Mouse (Mus musculus): ENCODE measurements around the gene Srrm4. TPM values are rescaled to one million over a fixed set of nuclear protein-coding genes. Genes with fewer than 3 reads are reported as not detected.

Gene Srrm4
- 30.4 and 39.5 TPM in 2 replicates for polyA plus RNA-seq (2012; rRNA removed)

DNA sequence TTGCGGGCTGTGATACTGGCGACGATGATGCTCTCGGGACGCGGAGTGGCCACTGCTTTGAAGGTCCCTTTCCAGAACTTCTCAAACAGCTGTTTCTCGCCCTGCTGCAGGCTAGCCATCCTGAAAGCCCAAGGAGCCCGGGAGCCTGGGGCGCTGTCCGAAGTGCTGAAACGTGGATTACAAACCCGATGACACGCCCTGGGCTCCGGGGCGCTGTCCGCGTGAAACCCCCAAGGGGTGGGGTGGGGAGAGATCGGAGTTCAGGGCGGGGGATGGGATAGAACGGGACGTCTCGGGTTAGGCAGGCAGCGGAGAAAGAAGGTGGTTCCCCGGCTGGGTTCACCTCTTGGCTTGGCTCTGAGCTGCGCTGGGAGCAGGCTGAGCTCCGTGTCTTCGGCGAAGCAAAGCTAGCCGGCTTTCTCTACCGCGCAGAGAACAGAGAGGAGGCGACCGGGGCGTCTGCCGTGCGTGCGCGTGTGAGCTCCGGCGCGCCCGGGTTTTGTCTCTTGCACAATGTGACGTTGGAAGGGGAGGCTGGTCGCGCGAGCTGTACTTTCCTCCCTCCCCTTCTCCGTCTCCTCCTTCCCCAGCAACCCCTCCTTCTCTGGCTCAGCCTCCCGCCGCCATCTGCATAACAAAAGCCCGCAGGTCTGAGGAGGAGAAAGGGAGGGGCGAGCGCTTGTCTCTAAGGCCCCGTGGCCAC is at the start of gene Srrm4:
Srrm4 (minus strand) TSS at position 472 of the 703 bp plus-strand sequence.

DNA sequence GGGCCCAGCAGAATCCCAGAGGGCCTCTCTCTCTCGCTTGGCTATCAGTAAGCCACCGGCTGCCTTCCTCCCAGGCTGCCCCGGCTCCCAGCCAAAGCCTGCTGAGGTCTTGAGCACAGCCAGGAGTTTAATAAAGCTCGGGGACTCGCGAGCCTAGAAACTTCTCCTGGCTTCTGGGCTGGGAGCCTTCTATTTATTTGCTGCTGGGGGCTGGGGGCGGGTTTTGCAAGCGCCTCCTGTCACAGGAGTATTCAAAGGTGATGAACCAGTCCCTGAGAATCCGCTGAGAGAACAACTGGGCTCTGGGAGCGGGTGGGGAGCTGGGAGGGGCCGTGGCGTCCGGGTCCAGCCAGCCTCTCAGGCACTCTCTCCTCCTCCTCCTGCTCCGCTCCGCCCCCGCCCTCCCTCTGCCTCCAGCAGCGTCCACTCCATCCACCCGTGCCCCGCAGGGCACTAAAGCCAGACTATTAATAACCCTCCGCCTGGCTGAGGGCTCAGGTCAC is 168.9 kb downstream of the Srrm4 start, which contains the start of gene Hspb8:
Hspb8 (minus strand) TSS at position 166 of the 503 bp plus-strand sequence.

Other genes with a start within 250 kb of the Srrm4 start
- 7.6 and 10.4 TPM in 2 replicates for gene Hspb8, start 169.0 kb downstream of the Srrm4 start, polyA plus RNA-seq (2012; rRNA removed)

All from central nervous system, embryonic 14 days (tissue).